Mouse (Mus musculus) C2C12 (cell line): Measurements from ENCODE around the gene Tmem189. TPM values are rescaled to one million over a fixed set of nuclear protein-coding genes. Genes with fewer than 3 reads are reported as not detected.
A peak's percentile ranks its signal among the peaks of the same experiment; 100 is the strongest.

Experiments
- H3K27me3 ChIP-seq: one replicate; pipeline ENCODE4 v1.6.1; 2011; ENCODE audit not compliant: control insufficient read depth, insufficient read depth, insufficient read length
- H3K36me3 ChIP-seq: one replicate; pipeline ENCODE4 v1.6.1; 2011; ENCODE audit not compliant: control insufficient read depth, insufficient read depth
- H3K4me3 ChIP-seq: one replicate; pipeline ENCODE4 v1.5.1; 2011; ENCODE audit warnings: mild to moderate bottlenecking, control low read depth; ENCODE audit not compliant: poor library complexity, insufficient read depth, severe bottlenecking
- H3K79me2 ChIP-seq: one replicate; pipeline ENCODE4 v1.6.1; 2011; ENCODE audit not compliant: control insufficient read depth, insufficient read depth
- H3K79me3 ChIP-seq: one replicate; pipeline ENCODE4 v1.6.1; 2011; ENCODE audit warnings: low read depth, control low read depth
- H3ac ChIP-seq: one replicate; pipeline ENCODE3; 2011; ENCODE audit warnings: low read depth; ENCODE audit not compliant: control insufficient read depth, insufficient read length
- CEBPB ChIP-seq: IDR thresholded peaks from one replicate; pipeline ENCODE4 v1.6.1; 2011; ENCODE audit warnings: low read depth, mild to moderate bottlenecking, control low read depth, moderate library complexity
- CTCF ChIP-seq: IDR thresholded peaks from one replicate; pipeline ENCODE4 v1.5.1; 2011; ENCODE audit not compliant: control insufficient read depth, insufficient read depth, insufficient read length
- FOSL1 ChIP-seq: IDR thresholded peaks from one replicate; pipeline ENCODE4 v1.8.0; 2011; ENCODE audit warnings: mild to moderate bottlenecking, low read length; ENCODE audit not compliant: poor library complexity, insufficient read depth, severe bottlenecking
- MAX ChIP-seq: IDR thresholded peaks from one replicate; pipeline ENCODE4 v1.6.1; 2011; ENCODE audit warnings: mild to moderate bottlenecking, control low read depth
- MYOD1 ChIP-seq: IDR thresholded peaks from one replicate; pipeline ENCODE4 v1.6.1; 2011; ENCODE audit warnings: low read depth; ENCODE audit not compliant: control insufficient read depth, insufficient read length
- MYOG ChIP-seq: IDR thresholded peaks from one replicate; pipeline ENCODE4 v1.6.1; 2011; ENCODE audit not compliant: control insufficient read depth, insufficient read length; ENCODE audit errors: extremely low read depth
- USF1 ChIP-seq: IDR thresholded peaks from one replicate; pipeline ENCODE4 v1.6.1; 2011; ENCODE audit warnings: low read depth, mild to moderate bottlenecking, control low read depth, moderate library complexity
- polyA plus RNA-seq: library from polyadenylated mRNA; unstranded; fragments of >200 nt; fragmentation: generic; extraction: Trizol; gene quantifications from one replicate; pipeline ENCODE4 v1.2.1, GENCODE M21; 2012; ENCODE audit warnings: missing spikeins

The Tmem189 gene
- polyA plus RNA-seq, 1 experiment: 34.5 TPM

GRCm38 (mm10) chr2:167717208-167717607, 27.6 kb upstream of the Tmem189 start:
- no peaks in the 10 kb centered on the region for H3K79me3 ChIP-seq
- H3K27me3 ChIP-seq: no peaks in the 10 kb centered on the region
- H3K4me3 ChIP-seq: no peak overlapping the region
- no peak for TF ChIP-seq MYOG
- no peak for TF ChIP-seq MAX
- no peak for TF ChIP-seq CTCF
- TF ChIP-seq USF1: no peak
- no peak for TF ChIP-seq MYOD1
- no peak for TF ChIP-seq FOSL1
- no peak for TF ChIP-seq CEBPB
- H3K79me2 ChIP-seq: no peaks in the 10 kb centered on the region
- no peaks in the 10 kb centered on the region for H3K36me3 ChIP-seq
- no peak overlapping the region for H3ac ChIP-seq

GRCm38 (mm10) chr2:167715008-167715407, 25.4 kb upstream of the Tmem189 start:
- no peaks in the 10 kb centered on the region for H3K36me3 ChIP-seq
- no peaks in the 10 kb centered on the region for H3K79me2 ChIP-seq
- no peak overlapping the region for H3ac ChIP-seq
- H3K79me3 ChIP-seq: no peaks in the 10 kb centered on the region
- TF ChIP-seq CEBPB (no peak), USF1 (no peak), MAX (no peak), MYOG (no peak), MYOD1 (no peak), FOSL1 (no peak), CTCF (no peak)
- H3K27me3 ChIP-seq: no peaks in the 10 kb centered on the region
- no peak overlapping the region for H3K4me3 ChIP-seq

- no peak overlapping the region for H3K4me3 ChIP-seq
- H3K36me3 ChIP-seq: no peaks in the 10 kb centered on the region
- TF ChIP-seq MYOG: no peak
- TF ChIP-seq USF1: no peak
- no peak for TF ChIP-seq MAX
- no peak for TF ChIP-seq FOSL1
- no peak for TF ChIP-seq CTCF
- TF ChIP-seq CEBPB: no peak
- no peaks in the 10 kb centered on the region for H3K27me3 ChIP-seq
- H3K79me3 ChIP-seq: no peaks in the 10 kb centered on the region
- H3K79me2 ChIP-seq: no peaks in the 10 kb centered on the region
- no peak overlapping the region for H3ac ChIP-seq
Observed at GRCm38 (mm10) chr2:167714298-167714697, 24.7 kb upstream of the Tmem189 start.

GRCm38 (mm10) chr2:167712872-167713821, 23.5 kb upstream of the Tmem189 start:
- Histone ChIP-seq H3K27me3 (no peaks in the 10 kb centered on the region), H3ac (no peak overlapping the region), H3K36me3 (no peaks in the 10 kb centered on the region), H3K79me3 (no peaks in the 10 kb centered on the region), H3K79me2 (no peaks in the 10 kb centered on the region), H3K4me3 (no peak overlapping the region)
- peak; percentile 52 for TF ChIP-seq USF1
- TF ChIP-seq MYOD1: no peak
- no peak for TF ChIP-seq MYOG
- peak; percentile 8 for TF ChIP-seq CTCF
- no peak for TF ChIP-seq FOSL1
- no peak for TF ChIP-seq CEBPB
- no peak for TF ChIP-seq MAX

GRCm38 (mm10) chr2:167710574-167710973, 21.0 kb upstream of the Tmem189 start:
- Histone ChIP-seq H3K79me3 (no peaks in the 10 kb centered on the region), H3K27me3 (no peaks in the 10 kb centered on the region), H3K36me3 (no peaks in the 10 kb centered on the region), H3ac (no peak overlapping the region), H3K79me2 (no peaks in the 10 kb centered on the region), H3K4me3 (no peak overlapping the region)
- no peak for TF ChIP-seq CTCF
- TF ChIP-seq CEBPB: peak; percentile 61

- TF ChIP-seq MAX: no peak
- TF ChIP-seq FOSL1: no peak
- no peak for TF ChIP-seq CTCF
- no peak for TF ChIP-seq MYOD1
- TF ChIP-seq USF1: no peak
- no peak for TF ChIP-seq CEBPB
- no peak for TF ChIP-seq MYOG
- H3K27me3 ChIP-seq: no peaks in the 10 kb centered on the region
Observed at GRCm38 (mm10) chr2:167709969-167710368, 20.3 kb upstream of the Tmem189 start.

More at GRCm38 (mm10) chr2:167709969-167710368, 20.3 kb upstream of the Tmem189 start:
- Histone ChIP-seq H3K4me3 (no peak overlapping the region), H3K79me2 (no peaks in the 10 kb centered on the region), H3K79me3 (no peaks in the 10 kb centered on the region), H3ac (no peak overlapping the region), H3K36me3 (no peaks in the 10 kb centered on the region)
